Mouse (Mus musculus) yolk sac, embryonic 10.5 days (tissue): ENCODE measurements around the gene Gm21974.
A peak's percentile ranks its signal among the peaks of the same experiment; 100 is the strongest.
"Not testable (repeated sequence)": the region's sequence is repeated elsewhere in the genome, so short reads cannot be mapped to it uniquely, and the experiment has no call there.

Experiments used
- DNase-seq: peaks from one replicate; pipeline ENCODE4 v3.0.0-alpha.2; 2017; ENCODE audit warnings: low spot score

Gm21974 gene

DNA sequence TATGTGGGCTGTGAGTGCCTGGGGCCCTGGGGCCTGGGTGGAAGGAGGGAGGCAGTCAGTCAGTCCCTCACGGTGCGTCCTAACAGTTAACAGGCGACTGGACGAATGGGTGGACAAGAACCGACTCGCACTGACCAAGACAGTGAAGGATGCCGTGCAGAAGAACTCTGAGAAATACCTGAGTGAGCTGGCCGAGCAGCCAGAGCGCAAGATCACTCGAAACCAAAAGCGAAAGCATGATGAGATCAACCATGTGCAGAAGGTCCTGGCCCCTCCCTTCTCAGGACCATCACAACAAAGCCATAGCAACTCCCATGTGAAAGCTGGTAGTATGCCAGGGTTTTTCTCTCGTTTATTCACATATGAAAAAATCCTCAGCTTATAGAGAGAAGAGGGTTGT is 20.0 kb upstream of the Gm21974 start:
- no peak for DNase-seq

DNA sequence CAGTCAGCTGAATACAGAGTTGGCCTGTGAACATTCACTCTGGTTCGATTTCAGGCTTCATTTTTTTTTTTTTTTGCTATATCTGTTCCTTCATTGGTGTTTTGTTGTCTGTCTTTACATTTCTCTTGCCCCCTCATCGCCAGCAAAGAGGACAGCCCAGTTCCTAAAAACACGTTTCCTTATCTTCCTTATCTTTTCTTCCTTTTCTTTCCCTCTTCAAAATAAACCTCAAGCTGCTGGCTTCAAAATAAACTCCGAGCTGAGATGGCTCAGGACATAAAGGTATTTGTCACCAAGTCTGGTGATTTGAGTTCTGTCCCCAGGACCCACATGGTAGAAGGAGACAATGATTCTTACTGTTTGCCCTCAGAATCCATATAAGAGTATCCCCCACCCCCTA is 17.7 kb upstream of the Gm21974 start:
- DNase-seq: no peak

DNA sequence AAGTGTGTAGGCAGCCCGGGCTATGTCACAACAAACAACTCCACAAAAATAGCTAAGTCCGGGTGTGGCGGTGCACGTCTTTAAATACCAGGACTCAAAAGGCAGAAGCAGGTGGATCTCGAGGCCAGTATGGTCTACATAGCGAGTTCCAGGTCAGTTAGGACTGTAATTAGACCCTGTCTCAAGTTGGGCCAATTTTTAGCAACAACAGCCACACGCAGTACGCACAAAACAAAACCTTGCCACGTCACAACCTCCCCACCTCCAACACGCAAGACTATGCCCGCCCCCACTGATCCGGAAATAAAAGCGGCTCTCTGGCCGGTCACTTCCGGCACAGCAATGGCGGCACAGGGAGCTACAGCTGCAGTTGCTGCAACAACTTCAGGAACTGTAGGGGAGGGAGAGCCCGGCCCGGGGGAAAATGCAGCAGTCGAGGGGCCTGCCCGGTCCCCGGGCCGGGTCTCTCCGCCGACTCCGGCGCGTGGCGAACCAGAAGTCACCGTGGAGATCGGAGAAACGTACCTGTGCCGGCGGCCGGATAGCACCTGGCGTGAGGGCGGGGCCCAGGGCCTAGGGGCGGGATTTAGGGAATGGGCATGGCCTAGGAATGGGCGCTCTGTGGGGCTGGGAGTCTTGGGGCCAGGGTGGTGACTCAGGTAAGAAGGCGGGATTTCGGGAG is 17.1 kb upstream of the Gm21974 start, which contains the start of gene Kat8:
TSS of gene Kat8 (plus strand) at position 327 of the 682 bp plus-strand sequence.
- DNase-seq: peak; percentile 96

DNA sequence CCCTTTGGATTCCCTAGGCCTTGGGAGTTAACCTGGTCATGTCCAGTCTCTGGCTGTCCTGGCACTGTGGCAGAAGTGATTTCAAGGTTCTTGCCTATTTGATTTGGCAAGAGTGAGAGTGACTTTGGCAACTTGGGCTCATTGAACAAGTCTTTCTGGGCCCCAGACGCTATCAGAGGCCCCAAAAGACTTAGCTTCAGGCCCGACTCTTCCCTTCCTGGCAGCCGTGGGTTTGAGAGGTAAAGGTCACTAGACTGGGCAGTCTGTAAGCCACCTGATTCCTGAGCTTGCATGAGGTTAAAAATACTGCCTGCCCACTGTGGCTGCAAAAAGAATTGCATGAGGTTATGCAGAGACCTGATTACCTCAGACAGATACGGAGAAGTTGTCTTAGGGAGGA is 13.4 kb upstream of the Gm21974 start:
- peak; percentile 22 for DNase-seq

DNA sequence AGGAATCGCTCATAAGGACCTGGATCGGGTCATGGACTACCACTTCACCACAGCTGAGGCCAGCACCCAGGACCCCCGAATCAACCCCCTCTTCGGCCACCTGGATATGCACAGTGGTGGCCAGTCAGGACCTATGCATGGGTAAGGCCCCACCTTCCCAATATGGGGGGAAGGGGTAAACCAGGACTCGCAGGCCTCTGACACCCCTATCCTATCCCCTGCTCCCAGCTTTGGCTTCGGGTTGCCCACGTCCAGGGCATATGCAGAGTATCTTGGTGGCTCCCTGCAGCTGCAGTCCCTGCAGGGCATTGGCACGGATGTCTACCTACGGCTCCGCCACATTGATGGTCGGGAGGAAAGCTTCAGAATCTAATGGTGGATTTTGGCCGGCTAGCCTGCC is 12.7 kb upstream of the Gm21974 start:
- no peak for DNase-seq

DNA sequence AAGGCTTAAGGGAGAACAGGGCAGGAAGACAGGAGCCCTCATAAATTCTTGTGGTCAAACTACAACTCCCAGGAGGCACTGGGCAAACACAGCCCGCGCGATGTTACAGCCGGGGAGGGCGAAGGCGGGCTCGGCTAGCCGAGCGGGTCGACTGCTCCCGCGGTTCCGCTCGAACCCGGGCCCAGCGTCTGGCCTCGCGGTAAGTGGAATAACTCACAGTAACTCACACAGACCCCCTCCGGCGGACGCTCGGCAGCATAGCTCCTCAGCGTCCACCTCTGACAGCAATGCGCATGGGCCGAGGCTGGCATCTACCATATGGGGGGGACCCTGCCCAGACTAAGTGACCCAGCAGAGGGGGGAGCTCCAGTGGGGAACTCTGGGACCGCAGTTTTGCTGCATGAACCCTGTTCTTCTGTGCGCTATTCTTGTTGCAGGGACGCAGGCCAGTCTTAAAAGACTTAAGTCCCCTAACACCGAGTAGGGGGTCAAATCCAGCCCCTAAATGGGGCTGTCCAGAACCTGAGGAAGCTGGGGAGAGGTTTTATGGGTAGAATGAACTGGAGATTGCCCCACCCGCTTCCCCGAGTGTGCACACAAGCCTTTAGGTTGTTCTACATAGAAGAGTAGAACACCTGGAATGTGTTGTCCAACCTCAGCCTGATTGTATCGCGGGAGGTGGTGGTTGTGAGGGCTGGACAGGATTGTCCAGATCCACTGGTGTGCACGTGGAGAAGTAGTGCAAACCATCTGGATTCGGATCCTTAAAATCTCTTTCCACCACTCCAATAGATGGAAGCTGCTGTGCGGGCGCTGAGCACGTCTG is 8.9 kb upstream of the Gm21974 start, which contains the start of gene Bckdk:
TSS of gene Bckdk (plus strand) at position 112 of the 826 bp plus-strand sequence.
- peak; percentile 85 for DNase-seq

DNA sequence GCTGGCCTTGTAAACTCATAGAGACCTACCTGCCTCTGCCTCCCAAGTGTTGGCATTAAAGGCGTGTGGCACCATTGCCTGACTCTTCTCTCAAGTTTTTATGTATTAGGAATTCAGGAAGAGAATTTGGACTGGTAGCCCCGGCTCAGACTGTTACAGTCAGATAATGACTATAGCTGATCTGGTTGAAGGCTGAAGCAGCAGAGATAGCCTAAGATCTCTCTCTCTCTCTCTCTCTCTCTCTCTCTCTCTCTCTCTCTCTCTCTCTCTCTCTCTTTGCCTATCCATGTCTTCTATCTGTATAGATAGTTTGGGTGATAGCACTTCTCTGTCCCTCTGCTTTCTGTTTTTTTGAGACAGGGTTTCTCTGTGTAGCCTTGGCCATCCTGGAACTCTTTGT is 6.5 kb upstream of the Gm21974 start:
- DNase-seq: no peak

DNA sequence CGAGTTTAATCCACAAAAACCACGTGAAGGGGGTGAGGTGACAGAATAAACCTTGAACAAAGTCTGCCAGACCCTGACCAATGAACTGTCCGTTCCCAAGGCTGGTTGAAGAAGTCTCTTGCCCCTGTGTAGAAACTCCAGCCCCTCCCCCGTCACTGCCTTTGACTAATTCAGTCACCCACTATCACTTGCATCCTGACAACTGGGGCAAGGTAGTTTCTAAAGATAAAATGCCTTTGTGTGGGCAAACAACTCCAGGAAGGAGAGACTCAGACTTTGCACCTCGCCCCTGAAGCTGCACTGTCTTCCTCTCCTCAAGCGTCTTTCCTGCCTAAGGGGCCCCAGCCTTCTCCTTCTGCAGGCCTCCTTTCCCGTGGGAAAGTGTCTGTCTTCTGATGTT is 4.7 kb upstream of the Gm21974 start:
- peak; percentile 90 for DNase-seq

DNA sequence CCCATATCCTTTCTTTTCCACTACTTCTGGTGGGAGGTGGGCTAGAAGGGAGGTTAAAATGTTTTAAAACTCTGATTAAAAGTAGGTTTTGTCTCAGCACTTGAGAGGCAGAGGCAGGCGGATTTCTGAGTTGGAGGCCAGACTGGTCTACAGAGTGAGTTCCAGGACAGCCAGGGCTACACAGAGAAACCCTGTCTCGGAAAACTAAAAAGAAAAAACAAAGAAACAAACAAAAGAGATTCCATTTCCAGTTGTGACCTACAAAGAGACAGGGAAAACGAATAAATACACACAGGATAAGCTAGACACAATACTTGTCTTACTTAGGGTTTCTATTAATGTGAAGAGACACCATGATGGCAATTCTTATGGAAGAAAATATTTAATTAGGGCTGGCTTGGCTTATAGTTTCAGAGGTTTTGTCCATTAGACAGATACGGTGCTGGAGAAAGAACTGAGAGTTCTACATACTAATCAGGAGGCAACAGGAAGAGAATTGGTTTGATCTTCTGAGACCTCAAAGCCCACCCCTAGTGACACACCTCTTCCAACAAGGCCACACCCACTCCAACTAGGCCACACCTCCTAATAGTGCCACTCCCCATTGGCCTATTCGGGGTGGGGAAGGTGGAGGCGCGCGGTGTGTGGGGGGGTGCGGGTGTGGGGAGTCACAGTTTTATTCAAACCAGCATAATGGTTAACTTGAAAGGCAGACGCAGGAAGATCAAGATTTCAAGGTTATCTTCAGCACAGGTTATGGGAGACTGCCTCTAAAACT is 3.1 kb upstream of the Gm21974 start:
- DNase-seq: peak; percentile 75

DNA sequence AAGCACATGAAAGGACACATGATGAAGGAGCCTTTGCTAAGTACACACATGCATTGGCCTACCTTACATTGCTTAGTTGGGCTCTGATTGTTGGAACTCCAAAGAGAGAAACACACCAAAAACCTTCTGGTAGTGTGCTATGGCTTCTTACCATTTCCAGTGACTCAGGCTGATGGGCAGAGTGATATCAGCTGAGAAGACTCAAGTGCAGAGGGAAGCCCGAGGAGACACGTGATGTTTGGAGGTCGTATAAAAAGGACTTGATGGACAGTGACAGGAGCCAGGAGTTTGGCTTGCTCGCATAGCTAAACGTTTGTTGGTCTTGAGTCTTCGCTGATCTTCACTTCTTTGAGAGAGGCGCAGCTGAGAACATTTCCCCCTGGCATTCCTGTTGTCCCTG is 2.3 kb upstream of the Gm21974 start:
- no peak for DNase-seq

DNA sequence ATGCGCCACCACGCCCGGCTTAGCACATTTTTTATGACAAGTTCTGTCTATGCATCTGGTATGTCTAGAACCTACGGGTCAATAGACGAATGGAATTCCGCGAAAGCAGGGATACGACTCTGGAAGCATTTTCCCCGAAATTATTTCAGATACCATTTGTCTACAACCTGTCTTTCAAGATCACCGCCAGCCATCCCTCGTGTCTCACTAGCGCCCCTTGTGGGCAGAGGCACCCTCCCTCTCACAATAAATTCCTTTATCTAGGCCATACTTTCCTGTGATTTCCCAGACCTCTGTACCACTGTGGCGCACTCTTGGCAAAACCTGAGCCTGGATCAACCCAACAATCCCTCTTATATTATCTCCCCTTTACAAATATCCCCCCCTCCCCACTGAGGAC is 1.1 kb upstream of the Gm21974 start:
- DNase-seq: no peak

DNA sequence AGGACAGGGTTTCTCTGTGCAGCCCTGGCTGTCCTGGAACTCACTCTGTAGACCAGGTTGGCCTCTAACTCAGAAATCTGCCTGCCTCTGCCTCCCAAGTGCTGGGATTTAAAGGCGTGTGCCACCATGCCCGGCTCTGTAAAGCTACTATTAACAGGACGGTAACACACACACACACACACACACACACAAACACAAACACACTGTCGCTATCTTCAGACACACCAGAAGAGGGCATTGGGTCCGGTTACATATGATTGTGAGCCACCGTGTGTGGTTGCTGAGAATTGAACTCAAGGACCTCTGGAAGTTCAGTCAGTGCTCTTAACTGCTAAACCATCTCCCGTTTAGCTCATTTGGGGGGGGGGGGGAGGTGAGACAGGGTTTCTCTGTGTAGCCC is 637 bp upstream of the Gm21974 start:
- not testable (repeated sequence) for DNase-seq

DNA sequence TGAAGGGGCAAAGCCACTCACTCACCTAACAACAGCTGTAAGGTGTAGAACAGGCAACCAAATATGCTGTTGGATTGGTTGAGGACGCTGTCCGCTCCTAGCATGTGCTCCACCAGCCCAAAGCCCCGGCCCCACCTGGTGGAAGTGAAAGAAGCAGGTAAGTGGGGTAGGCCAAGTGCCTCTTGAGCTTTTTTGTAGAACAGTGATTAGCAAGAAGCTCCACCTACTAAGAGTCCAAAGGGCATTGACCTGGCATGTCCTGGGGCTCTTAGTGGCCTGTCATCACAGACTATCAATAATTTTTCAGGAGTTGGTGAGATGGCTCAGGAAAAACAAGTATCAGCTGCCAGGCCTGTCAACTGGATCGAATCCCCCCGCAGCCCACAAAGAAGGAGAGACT is 774 bp downstream of the Gm21974 start:
- peak; percentile 56 for DNase-seq

DNA sequence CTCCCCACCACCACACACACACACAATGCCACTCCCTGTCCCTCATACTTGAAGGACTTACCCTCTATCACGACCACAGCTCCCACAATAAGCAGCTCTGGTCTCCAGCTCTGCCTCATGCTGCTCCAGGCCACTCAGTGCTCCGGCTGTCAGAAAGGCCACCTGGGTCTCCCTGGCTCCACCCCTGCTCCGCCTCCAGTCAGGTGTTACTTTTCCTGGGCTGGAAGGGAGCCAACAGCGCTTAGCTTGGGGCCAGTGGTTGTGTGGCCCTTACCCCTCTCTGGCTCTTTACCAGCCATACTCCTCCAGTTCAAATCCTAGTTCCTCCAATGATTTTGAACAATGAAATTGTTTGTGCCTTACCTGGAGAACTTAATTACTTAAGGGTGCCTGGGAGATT is 4.5 kb downstream of the Gm21974 start, which contains the start of gene Prss53:
TSS of gene Prss53 (minus strand) at position 173 of the 400 bp plus-strand sequence.
- peak; percentile 74 for DNase-seq

DNA sequence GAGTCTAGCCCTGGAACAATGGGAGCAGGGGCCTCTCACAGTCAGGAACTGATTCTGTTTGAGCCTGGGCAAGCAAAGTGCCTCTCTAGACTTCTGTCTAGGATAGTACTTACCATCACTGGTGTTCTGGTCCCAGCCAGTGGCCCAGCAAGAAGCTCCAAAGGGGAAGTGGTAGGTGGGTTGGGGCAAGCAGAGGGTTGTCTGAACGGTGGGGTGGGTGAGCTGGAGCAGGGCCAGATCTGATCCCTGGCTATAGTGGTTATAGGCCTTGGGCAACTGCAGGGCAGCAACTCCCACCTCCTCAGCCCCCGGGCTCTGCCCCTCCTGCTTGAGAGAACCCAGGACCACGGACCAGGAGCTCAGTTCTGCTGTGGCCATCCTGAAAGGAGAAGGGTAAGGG is 6.4 kb downstream of the Gm21974 start:
- no peak for DNase-seq

DNA sequence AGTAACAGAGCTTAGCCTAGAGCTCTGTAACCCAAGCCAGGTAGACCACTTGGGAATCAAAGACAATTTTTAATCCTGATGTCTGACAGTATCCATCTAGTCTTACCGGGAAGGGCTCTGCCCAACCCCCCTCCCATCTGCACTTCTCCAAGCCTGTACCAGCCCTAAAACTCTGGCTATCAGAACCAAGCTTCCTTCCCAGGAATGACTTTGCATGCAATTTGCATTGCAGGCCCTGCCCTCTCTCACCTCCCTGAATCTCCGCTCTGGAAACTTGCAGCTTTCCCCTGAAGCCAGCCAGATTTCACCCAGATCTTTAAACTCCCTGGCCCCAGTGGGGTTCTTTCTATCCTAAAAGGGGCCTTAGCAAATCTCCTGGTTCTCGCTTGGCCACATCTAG is 7.5 kb downstream of the Gm21974 start:
- DNase-seq: no peak

DNA sequence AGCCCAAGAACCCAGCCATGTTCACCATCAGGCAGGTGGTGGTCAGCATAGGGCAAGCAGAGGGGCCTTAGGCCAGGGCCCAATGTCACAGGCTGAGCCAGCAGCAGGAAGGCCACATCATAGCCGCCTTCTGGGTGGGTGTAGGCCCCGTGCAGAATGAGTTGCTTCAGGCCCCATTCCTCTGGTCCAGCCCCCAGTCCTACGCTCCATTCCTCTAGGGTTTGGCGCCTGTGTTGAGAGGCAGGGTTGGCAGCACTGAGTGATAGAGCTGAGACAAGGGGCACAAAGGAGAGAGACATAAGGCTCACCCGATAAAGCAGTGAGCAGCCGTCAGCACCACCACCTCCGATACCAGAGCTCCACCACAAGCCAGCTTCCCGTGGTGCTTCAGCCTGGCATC is 8.1 kb downstream of the Gm21974 start:
- no peak for DNase-seq

DNA sequence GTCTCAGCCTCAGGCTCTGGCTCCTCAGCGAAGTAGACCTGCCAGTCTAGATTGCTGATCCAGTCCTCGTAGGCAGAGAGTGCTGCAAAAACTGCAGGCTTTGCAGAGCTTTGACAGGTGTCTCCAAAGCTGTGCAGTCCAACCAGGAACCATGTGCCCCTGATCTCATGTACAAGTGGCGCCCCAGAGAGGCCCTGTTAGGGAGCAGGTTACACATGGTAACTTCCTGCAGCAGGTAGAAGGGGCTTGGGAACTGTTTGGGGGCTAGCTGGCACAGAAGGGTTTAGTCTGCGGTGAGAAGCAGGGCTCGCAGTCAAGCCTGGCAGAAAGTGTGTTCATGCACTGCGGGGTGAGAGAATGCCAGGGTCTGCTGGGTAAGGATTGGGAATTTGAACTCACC is 8.7 kb downstream of the Gm21974 start:
- no peak for DNase-seq

DNA sequence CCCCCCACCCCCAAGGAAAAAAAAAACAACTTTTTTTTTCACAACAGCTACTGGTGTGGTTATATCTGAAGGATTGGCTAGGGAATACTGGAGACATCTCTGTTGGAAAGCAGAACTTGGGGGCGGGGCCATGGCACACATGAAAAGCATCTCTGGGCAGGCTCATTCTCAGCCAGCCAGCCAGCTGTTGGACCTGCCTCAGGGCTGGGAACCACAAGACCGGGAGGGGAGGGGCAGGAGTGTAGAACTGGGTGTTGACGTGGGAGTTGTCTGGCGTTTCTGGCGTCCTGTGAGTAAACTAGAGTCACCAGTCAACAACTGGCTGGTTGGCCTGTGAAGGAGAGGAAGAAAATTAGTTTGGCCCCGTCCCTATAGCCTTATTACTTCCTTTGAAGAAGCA is 9.3 kb downstream of the Gm21974 start:
- DNase-seq: no peak

DNA sequence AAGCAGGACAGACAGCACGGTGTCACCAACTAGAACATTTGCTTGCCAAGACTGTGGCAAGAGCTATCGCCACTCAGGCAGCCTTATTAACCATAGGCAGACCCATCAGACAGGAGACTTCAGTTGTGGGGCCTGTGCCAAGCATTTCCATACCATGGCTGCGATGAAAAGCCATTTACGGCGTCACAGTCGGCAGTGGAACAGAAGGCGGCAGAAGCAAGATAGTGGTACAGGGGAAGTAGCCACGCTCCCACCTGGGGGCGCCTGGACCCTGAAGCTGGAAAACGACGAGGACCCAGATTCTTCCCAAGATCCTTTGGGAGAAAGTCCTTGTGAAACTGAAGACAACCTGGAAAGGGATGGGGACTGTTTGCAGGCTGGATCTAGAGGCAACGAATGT is 14.8 kb downstream of the Gm21974 start:
- DNase-seq: no peak

DNA sequence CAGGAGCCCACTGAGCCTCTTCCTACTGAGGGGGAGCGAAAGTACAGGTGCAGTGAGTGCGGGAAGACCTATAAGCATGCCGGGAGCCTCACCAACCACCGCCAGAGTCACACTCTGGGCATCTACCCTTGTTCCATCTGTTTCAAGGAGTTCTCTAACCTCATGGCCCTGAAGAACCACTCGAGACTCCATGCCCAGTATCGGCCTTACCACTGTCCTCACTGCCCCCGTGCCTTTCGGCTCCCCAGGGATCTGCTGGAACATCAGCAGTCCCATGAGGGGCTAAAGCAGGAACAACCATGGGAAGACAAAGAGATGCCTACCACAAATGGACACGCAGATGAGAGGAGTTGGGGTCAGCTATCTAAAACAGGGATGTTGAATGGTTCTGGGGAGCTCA is 16.0 kb downstream of the Gm21974 start:
- no peak for DNase-seq

DNA sequence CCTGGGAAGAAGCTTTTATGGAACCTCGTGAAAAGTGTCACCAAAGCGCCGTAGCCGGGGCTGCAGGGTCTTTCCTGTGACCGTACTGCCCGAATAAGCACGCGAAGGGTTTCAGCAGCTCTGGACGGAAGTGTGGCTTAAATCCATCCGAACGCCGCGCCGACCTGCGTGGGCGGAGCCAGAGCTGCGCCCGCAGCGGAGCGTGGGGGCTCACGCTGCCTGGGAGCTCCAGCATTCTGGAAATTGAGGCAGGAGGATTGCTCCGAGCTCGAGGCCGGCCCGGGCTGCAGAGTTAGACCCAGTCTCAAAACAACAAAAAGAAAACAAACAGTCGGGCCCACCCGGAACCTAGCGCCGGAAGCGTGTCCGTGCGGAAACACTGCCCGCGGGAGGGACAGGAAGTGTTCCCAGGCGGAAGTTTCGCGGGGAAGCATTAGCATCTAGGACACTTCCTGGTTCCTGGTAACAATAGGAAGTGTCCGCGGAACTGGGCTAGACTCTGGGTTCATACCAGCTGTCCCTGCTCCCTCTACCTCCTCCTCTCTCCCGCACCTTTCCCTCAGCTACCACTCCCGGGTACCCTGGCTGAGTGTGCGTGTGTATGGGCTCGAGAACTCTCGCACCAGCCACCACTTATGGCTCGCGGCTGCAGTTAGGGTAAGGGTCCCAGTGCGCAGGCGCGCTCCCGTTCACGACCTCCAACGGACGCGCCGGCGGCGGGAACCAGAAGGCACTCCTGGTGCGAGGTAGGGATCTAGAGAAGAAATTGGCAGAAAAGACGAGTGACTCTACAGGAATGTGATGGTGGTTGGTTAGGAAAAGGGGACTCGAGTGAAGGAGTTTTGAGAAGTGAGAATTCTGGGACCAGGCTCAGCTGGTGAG is 18.5 kb downstream of the Gm21974 start, which contains the start of gene Zfp668:
TSS of gene Zfp668 (minus strand) at position 362 of the 882 bp plus-strand sequence.
- peak; percentile 93 for DNase-seq
